Mouse (Mus musculus): ENCODE measurements around the gene Ksr2. TPM values are rescaled to one million over a fixed set of nuclear protein-coding genes. Genes with fewer than 3 reads are reported as not detected.

Ksr2 gene
- total RNA-seq, 2 experiments from 2014 or later, result 33.2 to 35.2 TPM

- no peak for DNase-seq (ENCODE audit: low spot score in 2 of 2)
Observed at GRCm38 (mm10) chr5:117469572-117469971, 55.8 kb downstream of the Ksr2 start.

GRCm38 (mm10) chr5:117481162-117481561 is 67.4 kb downstream of the Ksr2 start:
- no peak for DNase-seq (ENCODE audit: low spot score in 2 of 2)

- DNase-seq (ENCODE audit: low spot score in 2 of 2), result no peak
Observed at GRCm38 (mm10) chr5:117481586-117481985, 67.8 kb downstream of the Ksr2 start.

- DNase-seq (ENCODE audit: low spot score in 2 of 2), result no peak
Observed at GRCm38 (mm10) chr5:117482013-117482412, 68.2 kb downstream of the Ksr2 start.

GRCm38 (mm10) chr5:117485411-117485810 is 71.6 kb downstream of the Ksr2 start:
- no peak for DNase-seq (ENCODE audit: low spot score in 2 of 2)

GRCm38 (mm10) chr5:117486092-117486491 is 72.3 kb downstream of the Ksr2 start:
- DNase-seq (ENCODE audit: low spot score in 2 of 2), result no peak

GRCm38 (mm10) chr5:117488155-117488554 is 74.4 kb downstream of the Ksr2 start:
- DNase-seq (ENCODE audit: low spot score in 2 of 2), result no peak

GRCm38 (mm10) chr5:117488670-117489325 is 75.0 kb downstream of the Ksr2 start:
- no peak for DNase-seq (ENCODE audit: low spot score in 2 of 2)

- peak; percentile 42 to 69 for DNase-seq (ENCODE audit: low spot score in 2 of 2)
Observed at GRCm38 (mm10) chr5:117492933-117493863, 79.4 kb downstream of the Ksr2 start.

- DNase-seq (ENCODE audit: low spot score in 2 of 2), result peak; percentile 73 to 74
Observed at GRCm38 (mm10) chr5:117493947-117494346, 80.1 kb downstream of the Ksr2 start.

- DNase-seq (ENCODE audit: low spot score in 2 of 2), result peak in 1 of 2 experiments; percentile 33
Observed at GRCm38 (mm10) chr5:117497084-117497483, 83.3 kb downstream of the Ksr2 start.

GRCm38 (mm10) chr5:117502611-117503010 is 88.8 kb downstream of the Ksr2 start:
- no peak for DNase-seq (ENCODE audit: low spot score in 2 of 2)

GRCm38 (mm10) chr5:117504431-117504830 is 90.6 kb downstream of the Ksr2 start:
- no peak for DNase-seq (ENCODE audit: low spot score in 2 of 2)

GRCm38 (mm10) chr5:117505204-117505603 is 91.4 kb downstream of the Ksr2 start:
- DNase-seq (ENCODE audit: low spot score in 2 of 2), result peak; percentile 73 to 77

GRCm38 (mm10) chr5:117505769-117506168 is 92.0 kb downstream of the Ksr2 start:
- DNase-seq (ENCODE audit: low spot score in 2 of 2), result no peak

- peak; percentile 42 to 53 for DNase-seq (ENCODE audit: low spot score in 2 of 2)
Observed at GRCm38 (mm10) chr5:117506406-117506805, 92.6 kb downstream of the Ksr2 start.

GRCm38 (mm10) chr5:117509511-117510375 is 95.9 kb downstream of the Ksr2 start:
- peak in 1 of 2 experiments; percentile 52 for DNase-seq (ENCODE audit: low spot score in 2 of 2)

GRCm38 (mm10) chr5:117510864-117511263 is 97.1 kb downstream of the Ksr2 start:
- no peak for DNase-seq (ENCODE audit: low spot score in 2 of 2)

GRCm38 (mm10) chr5:117515396-117515795 is 101.6 kb downstream of the Ksr2 start:
- DNase-seq (ENCODE audit: low spot score in 2 of 2), result no peak

GRCm38 (mm10) chr5:117515861-117516260 is 102.1 kb downstream of the Ksr2 start:
- no peak for DNase-seq (ENCODE audit: low spot score in 2 of 2)

- DNase-seq (ENCODE audit: low spot score in 2 of 2), result peak; percentile 68 to 76
Observed at GRCm38 (mm10) chr5:117516597-117516996, 102.8 kb downstream of the Ksr2 start.

Measured in left cerebral cortex, adult 18-20 months (tissue).